Mouse (Mus musculus): ENCODE results near the gene Tm4sf20. TPM values are rescaled to one million over a fixed set of nuclear protein-coding genes. Genes with fewer than 3 reads are reported as not detected.

Gene Tm4sf20
- total RNA-seq (2021), result not detected

DNA sequence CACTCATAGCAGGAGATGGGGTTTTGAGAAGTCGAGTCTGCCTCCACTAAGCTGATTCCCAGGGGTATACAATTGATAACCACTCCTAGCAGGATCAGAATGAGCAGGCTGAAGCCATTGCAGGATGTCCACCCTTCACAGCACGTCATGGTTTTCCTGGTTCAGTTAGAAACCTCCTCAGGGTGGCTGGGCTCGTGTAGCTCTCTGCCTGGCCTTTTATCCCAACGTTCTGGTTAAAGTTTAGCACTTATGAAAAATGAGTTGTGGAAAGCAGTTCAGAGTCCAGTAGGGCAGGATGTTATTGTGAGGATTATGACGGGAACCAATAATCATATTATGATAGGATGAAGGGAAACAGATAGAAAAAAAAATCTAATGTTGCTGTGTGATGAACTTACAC is at the start of gene Tm4sf20:
Gene Tm4sf20, minus strand, starts transcription at position 193 of the 400 bp plus-strand sequence.
- no peak for DNase-seq (ENCODE audit: low spot score)
- intact Hi-C loops (cut with DNase I), result no loop called here

DNA sequence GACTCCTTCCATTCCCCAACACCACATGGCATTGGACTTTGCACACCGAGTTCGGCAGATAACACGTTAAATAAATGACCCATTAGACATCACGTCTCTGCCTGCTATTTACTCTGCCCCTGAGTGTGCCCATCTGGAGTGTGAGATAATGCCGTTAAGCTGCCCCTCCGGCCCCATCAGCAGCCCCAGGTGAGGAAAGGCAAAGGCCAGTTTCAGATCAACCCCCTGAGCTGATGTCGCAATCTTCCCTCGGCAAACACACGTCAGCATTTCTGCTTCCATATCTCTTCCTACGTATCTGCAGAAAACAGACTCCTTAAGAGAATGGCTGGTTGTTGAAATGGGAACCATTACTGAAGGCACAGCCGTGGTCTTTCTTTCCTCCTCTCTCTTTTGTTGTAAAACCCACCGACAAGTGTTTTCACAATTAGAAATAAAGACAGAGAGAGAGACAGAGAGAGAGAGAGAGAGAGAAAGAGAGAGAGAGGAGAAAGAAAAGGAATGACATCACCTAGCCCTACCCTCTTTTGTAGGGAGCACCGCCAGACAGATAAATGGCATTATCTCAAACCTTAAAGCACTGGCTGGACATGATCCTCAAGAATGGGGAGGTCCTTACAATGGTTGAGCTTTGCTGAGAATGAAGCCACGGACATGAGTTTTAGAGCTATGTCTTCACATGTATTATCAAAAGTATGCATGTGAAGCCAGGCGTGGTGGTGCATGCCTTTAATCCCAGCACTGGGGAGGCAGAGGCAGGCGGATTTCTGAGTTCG is 47.9 kb upstream of the Tm4sf20 start:
- no peak for DNase-seq (ENCODE audit: low spot score)
- intact Hi-C loops (cut with DNase I), result no loop called here

DNA sequence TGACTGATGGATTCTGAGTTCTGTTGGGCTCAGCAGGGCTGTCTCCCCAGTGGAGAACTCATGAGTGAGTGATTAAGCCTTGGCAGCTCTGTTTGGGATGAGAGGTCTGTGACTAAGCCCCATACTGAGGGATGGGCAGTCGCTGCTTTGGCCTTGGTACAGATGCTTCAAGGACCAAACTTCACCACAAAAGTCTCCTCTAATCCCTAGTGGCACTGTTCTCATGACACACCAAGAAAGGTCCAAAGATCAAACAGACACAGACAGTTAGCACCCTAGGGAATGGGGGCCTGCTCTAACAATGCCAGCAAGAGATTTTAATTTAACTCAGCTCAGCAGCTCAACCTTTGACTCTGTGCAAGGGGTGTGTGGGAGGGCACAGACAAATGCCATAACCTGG is 43.5 kb upstream of the Tm4sf20 start:
- intact Hi-C loops (cut with DNase I), result no loop called here
- no peak for DNase-seq (ENCODE audit: low spot score)

DNA sequence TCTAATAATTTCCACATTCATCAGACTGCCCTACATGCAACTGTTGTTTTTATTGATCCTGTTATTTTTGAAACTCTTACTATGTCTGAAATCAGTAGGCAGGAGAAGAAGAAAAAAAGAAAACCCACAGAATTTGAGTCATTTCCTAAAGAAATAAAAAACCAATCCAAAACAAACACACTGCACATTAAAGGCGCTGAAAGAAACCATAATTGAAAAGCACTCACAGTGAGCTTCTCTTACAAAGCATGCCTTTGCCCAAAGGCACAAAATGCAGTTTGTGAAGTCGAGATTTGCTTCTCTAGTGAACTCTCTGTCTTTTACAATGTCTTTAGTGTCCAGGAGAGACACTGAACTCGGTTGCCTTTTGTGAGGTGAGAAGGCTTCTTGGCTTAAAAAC is 40.3 kb upstream of the Tm4sf20 start:
- DNase-seq (ENCODE audit: low spot score), result no peak
- intact Hi-C loops (cut with DNase I), result no loop called here

DNA sequence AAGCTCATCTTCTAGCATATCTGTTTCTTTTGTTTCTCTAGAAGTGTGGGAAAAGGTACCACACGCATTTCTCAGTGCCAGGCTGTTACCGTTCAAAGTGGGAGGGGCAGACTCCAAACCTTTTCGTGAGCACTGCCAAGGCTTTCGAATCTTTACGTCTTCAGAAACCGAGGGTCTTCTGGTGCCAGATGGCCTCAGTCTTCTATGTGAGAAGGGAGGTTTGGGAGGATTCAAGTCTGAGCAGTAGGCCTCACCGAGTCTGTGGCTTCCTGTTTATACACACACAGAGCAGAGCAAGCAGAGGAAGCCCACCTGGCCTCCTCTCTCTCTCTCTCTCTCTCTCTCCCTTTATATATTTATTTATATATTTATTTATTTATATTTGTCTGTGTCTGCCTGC is 38.9 kb upstream of the Tm4sf20 start:
- DNase-seq (ENCODE audit: low spot score), result no peak
- intact Hi-C loops (cut with DNase I), result no loop called here

DNA sequence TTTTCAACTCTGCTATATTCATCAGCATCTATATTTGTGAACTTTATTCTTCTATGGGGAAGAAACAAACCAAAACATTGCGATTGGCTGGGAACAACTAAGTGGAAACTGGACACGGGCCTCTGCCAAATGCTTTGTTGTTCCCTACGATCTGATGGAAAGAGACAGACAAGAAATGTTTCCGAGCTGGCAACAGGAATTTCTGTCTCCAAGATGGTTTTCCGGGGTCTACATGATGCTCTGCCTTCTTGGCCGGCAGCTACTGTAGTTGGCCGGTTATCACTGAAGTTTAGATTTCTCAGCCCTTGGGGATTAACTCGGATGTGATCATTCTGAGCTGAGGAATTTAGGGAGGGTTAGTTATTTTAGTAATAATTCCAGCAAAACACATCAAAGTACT is 38.1 kb upstream of the Tm4sf20 start:
- intact Hi-C loops (cut with DNase I), result no loop called here
- no peak for DNase-seq (ENCODE audit: low spot score)

DNA sequence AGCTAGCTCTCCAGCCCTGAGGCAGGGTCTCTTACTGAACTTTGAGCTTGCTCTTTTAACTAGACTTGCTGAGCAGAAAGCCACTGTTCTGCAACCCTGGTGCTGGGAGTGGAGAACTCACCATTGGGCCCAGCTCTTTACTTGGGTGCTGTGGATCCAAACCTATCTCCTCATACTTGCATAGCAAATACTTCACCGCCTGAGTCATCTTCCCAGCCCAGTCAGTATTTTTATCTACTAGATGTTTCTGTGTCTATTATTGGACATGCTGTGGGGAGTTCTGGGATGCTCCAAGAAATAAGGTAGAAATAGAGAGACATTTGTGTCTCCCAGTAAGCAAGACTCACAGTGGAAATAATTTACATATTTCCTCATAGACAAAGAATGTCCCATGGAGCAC is 35.8 kb upstream of the Tm4sf20 start:
- intact Hi-C loops (cut with DNase I), result no loop called here

DNA sequence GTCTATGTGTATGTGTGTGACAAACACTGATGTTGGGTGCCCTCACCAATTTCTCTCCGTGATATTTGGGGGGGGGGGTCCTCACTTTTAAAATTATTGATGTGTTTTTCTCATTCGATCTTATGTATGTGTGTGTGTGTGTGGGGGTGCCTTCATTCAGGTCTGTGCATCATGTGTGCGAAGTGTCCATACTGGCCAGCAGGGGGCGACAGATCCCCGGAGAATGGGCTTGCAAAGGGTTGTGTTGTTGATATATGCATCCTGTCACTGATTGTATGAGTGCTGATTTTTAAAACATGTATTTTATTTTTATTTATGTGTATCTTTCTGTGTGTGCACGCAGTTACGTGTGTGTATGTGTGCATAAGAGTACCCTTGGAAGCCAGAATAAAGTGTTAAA is 35.3 kb upstream of the Tm4sf20 start:
- intact Hi-C loops (cut with DNase I), result no loop called here
- DNase-seq (ENCODE audit: low spot score), result no peak

More for the DNA sequence above, 35.8 kb upstream of the Tm4sf20 start:
- no peak for DNase-seq (ENCODE audit: low spot score)

DNA sequence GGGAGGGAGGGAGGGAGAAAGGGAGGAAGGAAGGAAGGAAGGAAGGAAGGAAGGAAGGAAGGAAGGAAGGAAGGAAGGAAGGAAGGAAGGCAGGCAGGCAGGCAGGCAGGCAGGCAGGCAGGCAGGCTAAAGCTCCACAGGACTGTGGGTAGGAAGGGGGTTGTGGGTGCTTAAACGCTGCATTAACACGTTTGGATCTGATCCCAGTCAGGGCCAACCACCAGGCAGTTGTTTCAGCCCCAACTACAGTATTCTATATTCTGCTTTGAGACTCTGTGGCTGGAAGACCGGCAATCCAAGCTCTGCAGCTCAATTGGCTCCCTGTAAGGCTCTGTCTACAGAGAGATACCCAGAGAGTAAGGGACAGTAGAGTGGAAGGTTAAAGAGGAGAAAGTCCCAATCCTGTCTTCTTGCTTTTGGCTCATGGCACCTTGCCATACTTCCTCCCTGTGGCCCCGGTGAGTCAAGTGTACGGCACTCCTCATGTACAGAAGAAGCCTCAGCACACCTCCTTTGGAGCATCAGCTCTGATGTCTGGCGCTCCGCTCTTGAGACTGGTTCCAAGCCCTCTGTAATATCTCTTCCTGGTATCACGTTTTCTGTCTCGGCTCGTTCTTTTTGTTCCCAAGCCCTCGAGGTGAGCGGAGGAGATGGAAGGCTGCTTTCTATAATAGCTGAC is 33.0 kb upstream of the Tm4sf20 start:
- intact Hi-C loops (cut with DNase I), result no loop called here

DNA sequence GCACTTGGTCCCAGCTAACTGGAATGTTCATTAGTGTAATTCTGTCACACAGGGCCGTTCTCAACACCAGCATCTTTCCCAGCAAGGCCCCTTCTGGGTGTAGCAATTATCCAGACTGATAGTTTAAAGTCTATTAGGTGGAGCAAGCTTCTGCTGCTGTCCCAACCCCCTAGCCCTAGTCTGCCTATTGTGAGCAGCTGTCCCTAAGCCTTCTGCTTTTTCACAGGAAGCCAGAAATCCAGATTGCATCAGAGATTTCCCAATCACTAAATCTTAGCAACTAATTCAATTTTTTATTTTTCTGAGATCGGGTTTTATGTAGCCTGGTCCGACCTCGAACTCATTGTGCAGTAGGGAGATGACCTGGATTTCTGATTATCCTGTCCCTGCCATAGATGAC is 30.7 kb upstream of the Tm4sf20 start:
- intact Hi-C loops (cut with DNase I), result no loop called here
- no peak for DNase-seq (ENCODE audit: low spot score)

More for the DNA sequence above, 33.0 kb upstream of the Tm4sf20 start:
- DNase-seq (ENCODE audit: low spot score), result no peak

DNA sequence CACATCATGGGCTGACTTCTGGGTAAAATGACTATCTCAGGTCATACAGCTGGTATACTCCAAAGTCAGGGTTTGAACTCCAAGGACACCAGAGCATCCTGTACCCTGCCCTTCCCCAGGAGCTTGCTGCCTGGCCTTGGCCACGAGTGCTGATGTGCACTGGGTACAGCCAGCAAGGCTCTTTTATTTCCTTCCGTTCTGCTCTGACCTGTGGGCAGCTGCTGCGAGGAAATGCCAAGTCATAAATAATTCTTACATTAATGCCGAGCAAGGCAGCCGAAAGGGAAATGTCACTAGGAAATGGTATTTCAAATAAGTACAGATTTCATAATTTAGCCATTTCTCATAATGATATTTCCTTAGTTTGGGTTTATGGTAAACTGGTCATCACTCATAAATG is 30.0 kb upstream of the Tm4sf20 start:
- intact Hi-C loops (cut with DNase I), result no loop called here
- no peak for DNase-seq (ENCODE audit: low spot score)

DNA sequence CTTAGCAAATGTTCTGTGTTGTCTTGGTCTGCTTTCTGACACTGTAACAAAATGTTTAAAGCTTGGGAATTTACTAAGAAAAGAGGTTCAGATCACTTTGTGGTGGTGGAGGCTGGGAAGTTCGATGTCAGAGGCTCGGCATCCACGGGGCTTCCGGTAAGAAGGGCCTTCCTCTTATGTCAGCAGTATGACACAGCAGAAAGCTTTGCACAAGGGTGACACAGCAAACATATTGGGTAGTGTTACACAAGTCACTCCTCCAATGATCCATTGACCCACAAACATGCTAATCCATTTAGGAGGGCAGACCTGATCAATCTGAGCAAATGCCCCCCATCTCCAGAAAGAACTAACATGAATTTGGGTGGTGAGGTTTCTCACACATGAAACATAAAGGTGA is 28.8 kb upstream of the Tm4sf20 start:
- intact Hi-C loops (cut with DNase I), result no loop called here
- no peak for DNase-seq (ENCODE audit: low spot score)

DNA sequence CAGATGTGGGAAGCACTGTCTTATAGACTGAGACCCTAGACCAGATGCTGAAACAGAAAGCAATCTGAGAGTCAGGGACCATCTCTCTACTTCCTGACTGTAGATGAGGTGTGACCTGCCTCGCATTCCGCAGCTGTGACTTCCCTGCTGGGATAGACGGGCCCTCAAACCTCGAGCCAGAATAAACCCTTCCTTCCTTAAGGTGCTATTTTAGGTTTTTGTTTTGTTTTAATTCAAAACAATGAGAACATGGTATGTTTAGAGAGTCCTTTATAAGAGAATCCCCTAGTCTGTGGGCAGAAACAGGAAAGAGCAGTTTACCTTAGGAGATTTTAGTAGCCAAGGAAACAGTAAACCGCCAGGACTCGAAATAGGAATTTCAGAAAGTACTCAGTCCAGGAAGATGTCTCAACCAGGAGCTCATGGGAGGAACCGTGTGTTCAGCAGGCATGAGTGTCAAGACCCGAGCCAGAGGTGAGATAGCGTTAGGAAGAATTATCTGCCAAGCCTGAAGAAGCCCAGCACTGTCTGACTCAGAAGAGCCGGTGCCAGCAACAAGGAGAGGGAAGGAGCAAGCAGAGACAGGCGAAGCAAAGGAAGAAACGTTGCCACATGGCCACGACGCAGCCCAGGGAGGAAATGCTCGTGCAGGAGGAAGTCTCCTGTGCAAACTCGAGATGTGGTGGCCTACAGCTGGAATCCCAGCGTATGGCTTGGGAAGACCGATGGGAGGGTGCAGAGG is 27.6 kb upstream of the Tm4sf20 start:
- intact Hi-C loops (cut with DNase I), result no loop called here
- no peak for DNase-seq (ENCODE audit: low spot score)

DNA sequence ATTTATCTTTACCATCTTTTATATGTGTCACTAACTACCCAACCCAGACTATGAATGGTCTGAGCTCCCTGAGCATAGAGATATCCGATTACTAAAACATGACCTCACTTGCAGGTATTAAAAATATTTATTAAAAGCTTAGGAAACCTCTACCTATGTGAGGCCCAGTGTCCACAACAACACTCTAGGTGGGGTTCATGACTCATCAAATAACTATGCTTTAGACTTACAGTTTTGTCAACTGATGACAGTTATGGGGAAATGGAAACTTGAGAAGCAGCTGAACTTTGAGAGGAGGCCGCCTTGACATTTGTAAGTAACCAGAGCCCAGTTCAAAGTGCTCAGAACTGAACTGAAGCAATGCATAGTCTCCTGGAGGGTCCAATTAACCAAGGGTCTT is 26.9 kb upstream of the Tm4sf20 start:
- intact Hi-C loops (cut with DNase I), result no loop called here

DNA sequence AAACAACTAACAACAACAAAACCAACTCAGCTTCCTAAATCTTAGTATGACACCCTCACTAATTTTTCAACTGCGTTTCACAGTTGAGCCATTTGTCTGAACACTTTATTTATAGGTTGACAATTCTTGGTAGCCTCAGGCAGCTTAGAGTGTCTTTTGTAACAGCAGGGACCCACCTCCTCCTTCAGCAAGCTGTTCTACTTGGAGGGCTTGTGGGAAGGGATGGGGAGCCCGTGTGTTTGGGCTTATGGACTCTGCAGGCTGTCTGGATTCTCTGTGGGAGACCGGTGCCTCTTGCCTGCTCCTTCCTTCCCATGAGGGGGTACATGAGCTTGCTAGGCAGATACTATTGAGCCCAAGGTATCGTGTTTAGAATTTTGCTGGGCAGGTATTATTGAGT is 25.7 kb upstream of the Tm4sf20 start:
- no peak for DNase-seq (ENCODE audit: low spot score)

More for the DNA sequence above, 26.9 kb upstream of the Tm4sf20 start:
- no peak for DNase-seq (ENCODE audit: low spot score)

DNA sequence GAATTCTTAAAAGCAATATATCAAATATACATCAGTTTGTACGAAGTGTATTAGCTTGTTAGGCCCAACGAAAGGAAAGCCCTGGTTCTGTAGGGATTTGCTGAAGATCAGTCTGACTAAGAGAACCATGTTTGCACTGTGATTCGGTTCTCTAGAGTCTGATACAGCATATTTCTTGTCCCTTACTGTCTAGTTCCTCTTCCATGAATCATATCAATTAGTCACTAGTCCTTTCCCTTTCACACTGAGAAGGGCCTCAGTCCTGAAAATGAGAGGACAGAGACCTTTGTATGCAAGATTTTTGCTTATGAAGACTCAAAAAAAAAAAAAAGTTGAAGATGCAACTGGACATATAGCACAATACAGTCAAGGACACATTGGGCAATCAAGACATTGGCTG is 24.8 kb upstream of the Tm4sf20 start:
- intact Hi-C loops (cut with DNase I), result no loop called here
- DNase-seq (ENCODE audit: low spot score), result no peak

More for the DNA sequence above, 25.7 kb upstream of the Tm4sf20 start:
- intact Hi-C loops (cut with DNase I), result no loop called here

DNA sequence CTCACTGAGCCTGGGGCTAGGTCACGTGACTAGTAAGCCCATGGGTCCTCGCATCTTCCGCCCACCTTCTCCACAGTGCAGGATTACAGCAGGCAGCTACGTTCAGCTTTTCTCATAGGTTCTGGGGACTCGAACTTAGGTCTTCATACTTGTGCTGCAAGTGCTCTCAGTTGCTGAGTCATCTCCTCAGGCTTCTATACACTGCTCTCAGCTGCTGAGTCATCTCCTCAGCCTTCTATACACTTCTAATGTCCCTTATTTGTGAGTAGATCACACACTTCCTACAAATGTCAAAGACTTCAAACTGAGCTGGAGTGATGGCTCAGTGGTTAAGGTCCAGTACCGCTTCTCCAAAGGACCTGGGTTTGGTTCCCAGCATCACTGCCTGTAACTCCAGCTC is 24.0 kb upstream of the Tm4sf20 start:
- DNase-seq (ENCODE audit: low spot score), result no peak
- intact Hi-C loops (cut with DNase I), result no loop called here

DNA sequence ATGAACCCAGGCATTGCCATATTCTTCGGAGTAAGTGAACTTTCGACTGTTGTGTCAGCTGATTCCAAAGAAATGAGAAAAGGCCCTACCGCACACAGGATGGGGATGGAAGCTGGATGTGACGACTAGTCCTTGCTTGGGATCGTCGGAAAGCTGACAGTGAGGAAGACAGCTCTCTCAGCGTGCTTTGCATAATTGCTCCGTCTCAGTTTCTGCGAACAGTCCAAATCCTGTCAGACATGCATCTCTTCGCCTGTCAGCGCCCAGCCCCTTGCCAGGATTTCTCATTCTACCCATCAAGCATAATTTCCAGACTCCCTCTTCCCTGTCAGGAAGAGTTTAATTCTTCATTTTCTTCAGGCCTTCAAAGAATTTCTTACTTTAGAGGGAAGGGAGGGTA is 22.8 kb upstream of the Tm4sf20 start:
- intact Hi-C loops (cut with DNase I), result no loop called here
- DNase-seq (ENCODE audit: low spot score), result no peak

DNA sequence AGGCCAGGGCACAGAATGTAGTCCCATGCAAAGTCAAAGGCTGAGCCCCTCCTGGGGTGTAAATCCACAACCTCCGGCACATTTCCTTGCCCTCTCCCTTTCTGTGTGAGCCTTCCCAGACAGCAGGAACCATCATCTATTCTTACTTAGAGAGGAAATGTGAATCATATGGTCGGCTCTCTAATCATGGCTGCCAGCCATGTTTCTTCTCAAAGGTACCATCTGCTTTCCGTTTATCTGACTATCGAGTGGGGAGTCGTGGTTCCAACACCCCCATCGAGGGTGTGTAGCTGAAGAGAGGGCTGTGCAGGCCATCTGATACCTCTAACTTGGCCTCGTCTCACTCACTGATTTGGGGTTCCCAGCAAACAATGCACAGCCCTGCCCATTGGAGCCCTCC is 19.8 kb upstream of the Tm4sf20 start:
- intact Hi-C loops (cut with DNase I), result loop anchor here (5.0 kb wide), 1 partner anchor 399 kb away; no protein-coding TSS in a partner anchor
- DNase-seq (ENCODE audit: low spot score), result no peak

DNA sequence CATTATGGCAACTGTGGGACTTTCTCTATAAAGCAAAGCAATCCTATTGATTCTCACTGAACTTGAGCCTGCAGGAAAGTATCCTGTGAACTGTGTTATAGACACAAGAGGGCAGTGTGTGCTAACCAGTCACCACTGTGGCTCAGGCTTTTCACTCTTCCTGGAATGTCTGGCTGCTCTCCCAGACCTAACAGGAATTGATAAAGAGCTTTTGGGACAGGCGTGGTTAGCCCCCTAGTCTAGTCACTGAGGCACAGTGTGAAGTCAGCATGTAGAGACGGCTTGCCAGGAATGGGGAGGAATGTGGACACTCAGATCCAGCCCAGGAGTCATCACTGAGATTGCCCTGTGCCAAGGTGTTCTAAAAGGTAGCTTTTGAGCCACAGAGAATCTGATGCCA is 19.2 kb upstream of the Tm4sf20 start:
- DNase-seq (ENCODE audit: low spot score), result peak; percentile 55
- intact Hi-C loops (cut with DNase I), result loop anchor here (1.0 to 5.0 kb wide), 3 partner anchors 200 to 400 kb away; no protein-coding TSS in a partner anchor

DNA sequence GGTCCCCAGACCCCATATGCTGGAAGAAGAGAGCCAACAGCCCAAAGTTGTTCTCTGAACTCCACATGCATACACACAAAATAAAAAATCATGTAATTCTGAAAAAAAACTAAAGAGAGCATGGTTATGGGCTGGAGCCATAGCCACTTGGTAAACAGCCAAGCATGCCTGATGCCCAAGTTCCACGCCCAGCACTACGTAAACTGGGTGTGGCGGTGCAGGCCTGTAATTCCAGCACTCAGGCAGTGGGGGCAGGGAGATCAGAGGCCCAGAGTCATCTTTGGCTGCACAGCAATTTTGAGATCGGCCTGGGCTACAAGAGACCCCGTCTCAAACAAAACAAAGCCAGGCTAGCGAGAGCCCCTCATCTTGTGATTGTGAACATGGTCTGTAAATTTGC is 17.3 kb upstream of the Tm4sf20 start:
- no peak for DNase-seq (ENCODE audit: low spot score)
- intact Hi-C loops (cut with DNase I), result loop anchor here (5.0 kb wide), 1 partner anchor 402 kb away; no protein-coding TSS in a partner anchor
